Mouse (Mus musculus) spleen, adult 12 weeks (tissue): ENCODE measurements around the gene Asic1.
"Not testable (repeated sequence)": the region's sequence is repeated elsewhere in the genome, so short reads cannot be mapped to it uniquely, and the experiment has no call there.

Experiments
- DNase-seq: peaks from one replicate; pipeline ENCODE4 v3.0.0; 2022; ENCODE audit warnings: low spot score

Gene Asic1

GRCm38 (mm10) chr15:99663964-99664599, 6.1 kb upstream of the Asic1 start:
- DNase-seq, result no peak

- no peak for DNase-seq
Measured at GRCm38 (mm10) chr15:99664600-99665451, 5.3 kb upstream of the Asic1 start.

GRCm38 (mm10) chr15:99667544-99667943, 2.6 kb upstream of the Asic1 start:
- no peak for DNase-seq

- DNase-seq, result peak; percentile 44
Measured at GRCm38 (mm10) chr15:99668881-99669280, 1.3 kb upstream of the Asic1 start.

- no peak for DNase-seq
Measured at GRCm38 (mm10) chr15:99669392-99669791, 776 bp upstream of the Asic1 start.

- no peak for DNase-seq
Measured at GRCm38 (mm10) chr15:99670964-99671670, 949 bp downstream of the Asic1 start.

- no peak for DNase-seq
Measured at GRCm38 (mm10) chr15:99671783-99672182, 1.6 kb downstream of the Asic1 start.

GRCm38 (mm10) chr15:99674866-99675265, 4.7 kb downstream of the Asic1 start:
- DNase-seq, result no peak

- no peak for DNase-seq
Measured at GRCm38 (mm10) chr15:99677089-99677488, 6.9 kb downstream of the Asic1 start.

- no peak for DNase-seq
Measured at GRCm38 (mm10) chr15:99678063-99678800, 8.1 kb downstream of the Asic1 start.

GRCm38 (mm10) chr15:99679008-99679407, 8.8 kb downstream of the Asic1 start:
- no peak for DNase-seq

- no peak for DNase-seq
Measured at GRCm38 (mm10) chr15:99682880-99683279, 12.7 kb downstream of the Asic1 start.

- no peak for DNase-seq
Measured at GRCm38 (mm10) chr15:99684156-99684555, 14.0 kb downstream of the Asic1 start.

- no peak for DNase-seq
Measured at GRCm38 (mm10) chr15:99688712-99689111, 18.5 kb downstream of the Asic1 start.

- no peak for DNase-seq
Measured at GRCm38 (mm10) chr15:99690924-99691323, 20.8 kb downstream of the Asic1 start.

- DNase-seq, result no peak
Measured at GRCm38 (mm10) chr15:99691976-99692375, 21.8 kb downstream of the Asic1 start.

GRCm38 (mm10) chr15:99697309-99697708, 27.1 kb downstream of the Asic1 start:
- DNase-seq, result no peak

- DNase-seq, result no peak
Measured at GRCm38 (mm10) chr15:99698533-99699085, 28.4 kb downstream of the Asic1 start.

GRCm38 (mm10) chr15:99699715-99700114, 29.5 kb downstream of the Asic1 start:
- no peak for DNase-seq

- no peak for DNase-seq
Measured at GRCm38 (mm10) chr15:99700219-99701106, 30.3 kb downstream of the Asic1 start.

- not testable (repeated sequence) for DNase-seq
Measured at GRCm38 (mm10) chr15:99701640-99701998, 31.5 kb downstream of the Asic1 start.
